Comparison of ENCODE assay signal across 30 mouse cellular contexts in genomic region chr8:86170091-86170490, GRCm38 (mm10).
DNase-seq lines count a peak whose midpoint lies in the region; ATAC-seq and TF ChIP-seq lines count a peak whose summit lies in the region.
"Had no signal": no experiment of that assay in that cellular context is flagged by ENCODE, and none has a peak within 500 bp of the region (broad histone marks: within the 10 kb centered on the region; RNA-seq: fewer than 3 reads in every experiment).

No protein-coding gene starts in this region.

- peak; percentile 29 to 73 for DNase-seq in adrenal gland, adult (ENCODE audit: inconsistent age in 2 of 2, low spot score in 1 of 2)
- DNase-seq in adrenal gland, postnatal 4 days (ENCODE audit: low spot score in 2 of 2) = no peak
- DNase-seq in adrenal gland, postnatal 14 days = peak; percentile 4
- DNase-seq in adrenal gland, postnatal 10 days = no peak
- peak; percentile 13 for DNase-seq in Patski (ENCODE audit: low read depth, low spot score)
- peak; percentile 6 for DNase-seq in fibroblast of lung, adult 2 months (ENCODE audit: low read depth)
- DNase-seq in forebrain, postnatal 0 days = no peak
- no peak for DNase-seq in left cerebral cortex, adult 9 months (ENCODE audit: low spot score in 2 of 2)
- DNase-seq: cerebellum, adult 11-12 months; cerebellum, adult 8-10 months; cerebellum, postnatal 10 days; cerebellum, postnatal 36 days; embryo, embryonic 11 days; gastrocnemius, postnatal 25 days; heart, adult 18-20 months; heart, postnatal 10 days; heart, postnatal 36 days; kidney, adult 18-20 months; kidney, adult 9 months had no signal

- H3K4me3 ChIP-seq in forebrain, postnatal 0 days (ENCODE audit: low read depth, low read length) = no peak overlapping the region
- H3K4me3 ChIP-seq: embryonic facial prominence, embryonic 10.5 days; embryonic facial prominence, embryonic 13.5 days; erythroblast, embryonic 14.5 days; forebrain, embryonic 10.5 days; forebrain, embryonic 13.5 days; heart, embryonic 12.5 days; heart, embryonic 15.5 days; hindbrain, embryonic 10.5 days; hindbrain, embryonic 13.5 days; intestine, embryonic 15.5 days had no signal

- H3K9ac ChIP-seq in forebrain, postnatal 0 days = no peak overlapping the region
- H3K9ac ChIP-seq: embryonic facial prominence, embryonic 13.5 days; forebrain, embryonic 13.5 days; heart, embryonic 12.5 days; heart, embryonic 15.5 days; hindbrain, embryonic 13.5 days; intestine, embryonic 15.5 days had no signal

- H3K36me3 ChIP-seq in forebrain, postnatal 0 days (ENCODE audit: insufficient read depth) = no peaks in the 10 kb centered on the region
- H3K36me3 ChIP-seq: embryonic facial prominence, embryonic 10.5 days; embryonic facial prominence, embryonic 13.5 days; forebrain, embryonic 10.5 days; heart, embryonic 12.5 days; heart, embryonic 15.5 days; hindbrain, embryonic 10.5 days; hindbrain, embryonic 13.5 days; intestine, embryonic 15.5 days had no signal

- in situ Hi-C loops in Patski (cut with MboI; ENCODE audit: low pct_unique_long_range_greater_than_20kb) = no loop called here

- CTCF ChIA-PET in Patski (lab: Charles Lee) = no interaction called here

- H3K4me1 ChIP-seq in forebrain, postnatal 0 days (ENCODE audit: insufficient read depth) = no peaks in the 10 kb centered on the region
- H3K4me1 ChIP-seq: embryonic facial prominence, embryonic 10.5 days; embryonic facial prominence, embryonic 13.5 days; forebrain, embryonic 10.5 days; forebrain, embryonic 13.5 days; heart, embryonic 12.5 days; heart, embryonic 15.5 days; hindbrain, embryonic 10.5 days; hindbrain, embryonic 13.5 days; intestine, embryonic 15.5 days had no signal

- no peak for TF ChIP-seq CTCF in Patski (IDR thresholded peaks at IDR 0.05)
- TF ChIP-seq CTCF in forebrain, postnatal 0 days (IDR thresholded peaks at IDR 0.05; ENCODE audit: low read depth) = no peak

- H3K27ac ChIP-seq in forebrain, postnatal 0 days (ENCODE audit: low read depth, low read length) = no peak overlapping the region
- H3K27ac ChIP-seq: embryonic facial prominence, embryonic 10.5 days; embryonic facial prominence, embryonic 13.5 days; forebrain, embryonic 10.5 days; forebrain, embryonic 13.5 days; heart, embryonic 15.5 days; hindbrain, embryonic 10.5 days; hindbrain, embryonic 13.5 days; intestine, embryonic 15.5 days had no signal

- no peaks in the 10 kb centered on the region for H3K27me3 ChIP-seq in Patski
- no peaks in the 10 kb centered on the region for H3K27me3 ChIP-seq in forebrain, postnatal 0 days (ENCODE audit: insufficient read depth, low read length)
- H3K27me3 ChIP-seq: embryonic facial prominence, embryonic 13.5 days; forebrain, embryonic 13.5 days; heart, embryonic 12.5 days; heart, embryonic 15.5 days; hindbrain, embryonic 13.5 days; intestine, embryonic 15.5 days had no signal

- ATAC-seq in Patski = no peak
- no peak for ATAC-seq in forebrain, postnatal 0 days
- ATAC-seq: forebrain, embryonic 13.5 days; hindbrain, embryonic 16.5 days; intestine, embryonic 15.5 days had no signal

- H3K9me3 ChIP-seq in forebrain, postnatal 0 days (ENCODE audit: low read length) = no peaks in the 10 kb centered on the region
- H3K9me3 ChIP-seq: embryonic facial prominence, embryonic 10.5 days; embryonic facial prominence, embryonic 13.5 days; forebrain, embryonic 10.5 days; forebrain, embryonic 13.5 days; heart, embryonic 12.5 days; heart, embryonic 15.5 days; hindbrain, embryonic 10.5 days; hindbrain, embryonic 13.5 days; intestine, embryonic 15.5 days had no signal

- POLR2A ChIA-PET in Patski (lab: Charles Lee) = interaction anchor here (0.7 kb wide), 1 partner anchor 468 kb away, joined by 3 read pairs; no protein-coding TSS in a partner anchor

- H3K4me2 ChIP-seq in forebrain, postnatal 0 days (ENCODE audit: low read depth) = no peak overlapping the region
- H3K4me2 ChIP-seq: embryonic facial prominence, embryonic 13.5 days; forebrain, embryonic 13.5 days; heart, embryonic 12.5 days; heart, embryonic 15.5 days; hindbrain, embryonic 13.5 days; intestine, embryonic 15.5 days had no signal

- WGBS in forebrain, postnatal 0 days = 95% methylated on average over 1 of the region's 1 CpGs

Comparison
In these comparisons a context has a peak if more than half of its experiments do, and no peak if none do; other contexts are left out.
1. DNase-seq: peak in adrenal gland, adult (2 of 2), adrenal gland, postnatal 14 days (single experiment), Patski (single experiment) and fibroblast of lung, adult 2 months (single experiment); none in adrenal gland, postnatal 4 days (0 of 2), adrenal gland, postnatal 10 days (single experiment), forebrain, postnatal 0 days (single experiment) and left cerebral cortex, adult 9 months (0 of 2).